Mouse (Mus musculus): ENCODE measurements around the gene Chid1.

GRCm38 (mm10) chr7:141508160-141508559 lies 31.5 kb downstream of the Chid1 start:
- TF ChIP-seq EP300 (IDR thresholded peaks at IDR 0.05; ENCODE audit: low read depth) (no peak), CTCF (IDR thresholded peaks at IDR 0.05; ENCODE audit: low read depth) (no peak)
